Mouse (Mus musculus) right cerebral cortex, adult 2 months (tissue): ENCODE measurements around the gene Tmem258.

ENCODE experiments used
- DNase-seq, 2 experiments: peaks; one replicate each; pipeline ENCODE4 v3.0.0; 2021 to 2022; ENCODE audit warnings: low spot score in 2 of 2

The Tmem258 gene

GRCm38 (mm10) chr19:10184096-10184495 is 19.7 kb upstream of the Tmem258 start:
- DNase-seq = peak; percentile 37 to 47

- no peak for DNase-seq
These were observed 17.9 kb upstream of the Tmem258 start for GRCm38 (mm10) chr19:10185876-10186275.

GRCm38 (mm10) chr19:10186569-10186968 is 17.2 kb upstream of the Tmem258 start:
- DNase-seq = no peak

DNA sequence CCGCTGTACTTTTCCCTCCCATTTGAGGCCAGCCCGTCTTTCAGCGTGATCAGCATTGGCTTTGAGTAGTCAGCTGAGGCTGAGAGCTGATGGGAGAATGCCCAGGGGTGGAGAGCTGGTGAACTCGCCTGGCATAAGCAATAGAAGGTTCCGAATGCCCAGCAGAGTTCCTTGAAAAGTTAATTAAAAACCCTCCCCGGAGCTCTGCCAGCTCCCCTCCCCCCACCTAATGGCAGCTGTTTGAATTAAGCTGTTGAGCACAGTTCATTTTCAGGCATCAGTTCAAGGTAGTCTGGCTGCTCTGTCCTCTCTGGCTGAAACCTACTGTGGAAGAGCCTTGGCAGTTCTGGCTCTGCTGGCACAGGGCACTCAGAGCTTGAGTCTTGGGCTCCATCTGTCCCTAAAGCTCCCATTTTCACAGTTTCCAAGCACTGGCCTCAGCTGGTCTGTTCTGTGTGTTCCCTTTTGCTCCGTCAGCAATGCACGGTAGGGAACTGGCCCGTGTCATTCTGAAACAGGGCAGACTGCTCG is 15.5 kb upstream of the Tmem258 start:
- DNase-seq = peak; percentile 62 to 73

DNA sequence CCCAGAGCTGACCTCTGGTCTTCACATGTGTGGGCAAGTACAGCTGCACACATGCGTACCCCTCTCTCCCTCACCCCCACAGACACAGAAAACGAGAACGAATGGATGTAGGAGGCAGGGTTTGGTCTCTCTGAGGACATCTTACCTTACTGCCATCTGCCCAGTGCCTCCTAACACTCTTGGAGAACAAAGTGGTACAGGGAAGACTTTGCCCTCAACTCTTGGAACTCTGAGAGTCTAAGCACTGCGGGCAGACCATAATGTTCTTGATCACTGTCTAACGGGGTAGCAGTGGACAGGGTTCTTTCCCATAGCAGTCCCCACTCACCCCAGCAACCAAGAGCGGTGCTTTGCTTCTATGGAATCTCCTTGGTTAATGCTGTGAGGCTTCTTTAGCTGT is 14.8 kb upstream of the Tmem258 start:
- DNase-seq = no peak

DNA sequence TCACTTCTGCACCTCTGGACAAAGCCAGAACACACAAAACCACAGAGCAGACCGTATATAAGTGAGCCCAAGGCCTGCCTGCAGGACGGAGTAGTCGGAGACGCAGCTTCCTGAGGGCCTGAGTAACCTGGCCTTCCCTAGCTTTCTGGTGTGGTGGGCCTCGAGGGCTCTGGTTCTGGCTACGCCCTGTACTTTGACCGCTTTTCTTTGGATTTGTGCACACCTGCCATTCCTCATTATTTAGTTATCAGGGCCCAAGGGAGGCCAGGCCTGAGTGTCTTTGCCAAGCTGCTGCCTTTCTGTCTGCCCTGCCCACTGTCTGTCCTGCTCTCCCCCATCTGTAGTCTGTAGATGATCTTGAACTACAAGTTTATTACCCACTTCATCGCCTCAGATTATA is 13.9 kb upstream of the Tmem258 start:
- DNase-seq = no peak

GRCm38 (mm10) chr19:10190796-10191195 is 13.0 kb upstream of the Tmem258 start:
- peak; percentile 77 to 79 for DNase-seq

DNA sequence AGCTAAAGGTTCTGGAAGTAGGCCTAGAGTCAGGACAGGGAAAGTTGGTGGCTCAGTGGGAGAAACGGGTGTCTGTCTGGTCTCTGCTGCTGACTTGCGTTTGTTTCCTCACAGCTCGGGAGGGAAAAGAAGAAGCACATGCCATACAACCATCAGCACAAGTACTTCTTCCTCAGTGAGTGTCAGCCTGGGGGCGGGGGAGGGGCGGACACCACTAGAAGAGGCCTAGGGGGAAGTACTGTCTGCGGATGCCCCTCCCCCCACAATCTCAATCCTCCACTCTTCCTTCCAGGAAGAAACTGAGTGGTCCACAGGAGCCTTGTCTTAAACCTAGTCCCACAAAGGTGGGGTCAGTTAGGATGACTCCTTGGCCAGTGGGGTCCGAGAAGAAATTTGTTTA is 12.5 kb upstream of the Tmem258 start:
- DNase-seq = no peak

DNA sequence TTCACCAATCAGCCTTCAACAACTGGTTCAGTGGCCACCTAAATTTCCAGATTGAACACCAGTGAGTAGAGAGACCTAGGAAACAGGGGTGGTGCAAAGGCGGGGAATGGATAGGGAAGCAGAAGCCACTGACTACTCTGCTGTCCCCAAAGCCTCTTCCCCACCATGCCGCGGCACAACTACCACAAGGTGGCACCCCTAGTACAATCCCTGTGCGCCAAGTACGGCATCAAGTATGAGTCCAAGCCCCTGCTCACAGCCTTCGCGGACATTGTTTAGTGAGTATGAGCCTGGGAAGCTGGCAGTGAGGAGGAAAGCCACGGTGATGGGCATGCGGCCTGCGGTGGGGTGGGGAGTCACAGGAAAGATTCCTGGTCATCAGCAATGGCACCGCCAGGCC is 9.5 kb upstream of the Tmem258 start:
- DNase-seq = no peak

GRCm38 (mm10) chr19:10195252-10195651 is 8.6 kb upstream of the Tmem258 start:
- DNase-seq = no peak

DNA sequence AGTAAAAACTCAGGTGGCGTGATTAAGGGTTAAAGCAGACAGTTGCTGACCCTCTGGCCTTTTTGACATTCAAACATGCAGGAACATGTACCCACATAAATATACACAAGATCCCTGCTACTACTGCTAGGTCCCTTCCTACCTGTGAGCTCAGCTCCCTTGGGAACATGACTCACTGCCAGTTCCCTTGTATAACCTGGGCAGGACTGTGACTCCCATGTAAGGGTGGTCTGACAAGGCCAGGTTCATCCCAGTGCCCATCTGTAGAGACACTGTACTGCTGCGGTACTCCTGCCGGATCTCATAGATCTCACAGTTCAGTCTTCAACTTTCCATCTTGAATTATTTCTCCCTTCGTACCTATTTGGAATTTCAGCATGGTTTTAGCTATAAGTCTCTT is 6.7 kb upstream of the Tmem258 start:
- DNase-seq = no peak

DNA sequence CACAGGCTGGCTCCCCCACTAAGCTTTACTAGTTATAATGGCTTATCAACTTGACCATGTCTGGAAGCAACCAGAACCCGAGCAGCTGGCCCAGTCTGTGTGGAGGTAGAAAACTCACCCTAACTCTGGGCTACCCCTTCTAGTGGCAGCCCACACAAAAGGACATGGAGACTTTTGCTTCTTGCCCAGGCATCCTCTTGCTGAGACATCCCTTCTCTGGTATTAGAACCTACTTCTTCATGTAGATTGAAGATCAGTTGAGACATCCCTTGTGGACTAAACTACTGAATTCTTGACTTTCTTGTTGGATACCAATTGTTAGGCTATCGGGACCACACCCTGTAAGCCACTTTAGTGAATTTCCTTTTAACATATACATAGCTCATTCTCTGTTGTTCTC is 5.5 kb upstream of the Tmem258 start:
- DNase-seq = no peak

GRCm38 (mm10) chr19:10198723-10199122 is 5.1 kb upstream of the Tmem258 start:
- DNase-seq = peak; percentile 85 to 86

DNA sequence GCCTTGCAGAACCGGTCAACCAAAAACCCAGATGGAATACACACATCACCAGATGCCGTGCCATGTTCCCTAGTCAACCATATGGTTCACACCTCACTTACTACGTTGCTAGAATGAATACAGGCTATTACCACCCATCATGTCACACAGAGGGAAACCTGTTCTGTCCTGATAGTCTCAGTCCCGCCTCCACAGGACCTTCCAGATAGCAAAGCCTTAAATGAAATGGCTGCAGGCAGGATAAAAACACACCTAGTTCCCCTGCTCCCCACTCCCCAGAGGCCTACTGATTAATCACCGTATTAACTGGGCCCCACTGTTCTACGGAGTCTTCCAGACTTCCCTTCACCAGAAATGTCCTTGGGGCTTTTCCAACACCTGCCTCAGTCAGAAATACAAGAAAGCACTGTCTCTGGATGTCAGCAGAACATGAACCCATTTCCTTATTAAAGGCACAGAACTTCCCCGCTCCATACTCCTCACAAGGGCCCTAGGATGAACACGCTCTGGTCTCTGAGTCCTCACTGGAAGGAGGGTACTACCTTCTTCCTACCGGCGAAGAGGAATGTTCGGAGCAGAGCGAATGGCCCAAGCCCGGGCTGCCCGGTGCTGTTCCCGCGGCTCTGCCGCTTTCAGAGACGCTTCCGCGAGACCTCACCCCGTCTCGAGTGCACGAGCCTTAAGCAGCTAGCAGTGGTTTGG is 517 bp upstream of the Tmem258 start:
- no peak for DNase-seq

DNA sequence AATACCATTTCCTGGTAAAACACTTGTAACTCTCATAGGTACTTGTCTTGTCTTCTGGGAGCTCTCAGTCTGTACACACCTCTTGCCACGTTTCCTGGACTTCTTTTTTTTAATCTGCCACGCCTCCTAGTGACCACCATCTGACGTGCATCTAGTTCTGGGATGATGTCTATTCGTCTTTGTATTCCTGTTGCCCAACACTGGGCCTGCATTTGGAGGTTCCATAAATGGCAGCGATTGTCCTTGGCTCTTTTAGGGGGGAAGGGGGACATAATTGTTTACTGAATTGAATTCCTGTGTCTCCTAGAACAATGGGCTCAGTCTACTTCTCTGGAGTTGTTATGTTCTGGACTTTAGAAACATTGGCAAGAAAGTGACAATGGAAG is 795 bp downstream of the Tmem258 start:
- DNase-seq = peak; percentile 26 to 40

DNA sequence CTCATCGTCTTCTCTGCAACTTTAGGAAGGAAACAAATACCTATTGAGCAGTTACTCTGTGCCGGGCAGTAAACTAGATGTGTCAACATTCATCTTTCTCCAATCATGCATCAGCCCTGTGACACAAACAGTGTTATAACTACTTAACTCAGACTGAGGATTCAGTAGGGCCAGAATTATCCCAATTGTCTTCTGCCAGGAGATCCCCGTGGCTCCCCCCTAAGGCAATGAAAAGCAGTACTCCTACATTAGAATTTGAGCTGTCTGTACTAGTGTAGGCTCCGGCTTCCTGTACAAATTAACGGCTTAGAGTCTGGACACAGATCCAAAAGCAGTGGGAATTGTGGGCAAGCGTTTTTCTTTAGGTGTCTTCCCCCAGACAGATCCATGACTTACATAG is 1.2 kb downstream of the Tmem258 start:
- no peak for DNase-seq

GRCm38 (mm10) chr19:10208851-10209250 is 5.0 kb downstream of the Tmem258 start:
- no peak for DNase-seq

GRCm38 (mm10) chr19:10210885-10211284 is 7.1 kb downstream of the Tmem258 start:
- DNase-seq = no peak

GRCm38 (mm10) chr19:10213796-10214471 is 10.1 kb downstream of the Tmem258 start:
- DNase-seq = no peak

DNA sequence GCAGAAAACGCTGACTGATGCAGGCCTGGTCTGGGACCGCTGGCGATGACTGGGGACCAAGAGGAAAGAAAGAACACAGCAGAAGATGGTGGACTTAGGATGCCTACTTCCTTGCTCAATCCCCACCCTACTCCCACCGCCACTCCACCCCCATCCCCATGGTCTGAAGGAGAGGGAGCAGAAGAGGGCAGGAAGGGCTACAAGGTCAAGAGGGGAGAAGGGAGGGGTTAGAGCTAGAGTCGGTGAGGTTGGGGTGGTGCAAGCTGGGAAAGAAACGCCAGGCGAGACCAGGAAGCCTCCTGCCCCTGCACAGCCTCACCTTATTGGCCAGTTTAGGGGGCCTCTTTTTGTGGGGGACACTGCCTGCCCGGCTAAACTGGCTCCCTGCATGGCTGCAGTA is 12.3 kb downstream of the Tmem258 start:
- no peak for DNase-seq

- DNase-seq = peak; percentile 59 to 62
These were observed 15.3 kb downstream of the Tmem258 start for GRCm38 (mm10) chr19:10219108-10219507.

DNA sequence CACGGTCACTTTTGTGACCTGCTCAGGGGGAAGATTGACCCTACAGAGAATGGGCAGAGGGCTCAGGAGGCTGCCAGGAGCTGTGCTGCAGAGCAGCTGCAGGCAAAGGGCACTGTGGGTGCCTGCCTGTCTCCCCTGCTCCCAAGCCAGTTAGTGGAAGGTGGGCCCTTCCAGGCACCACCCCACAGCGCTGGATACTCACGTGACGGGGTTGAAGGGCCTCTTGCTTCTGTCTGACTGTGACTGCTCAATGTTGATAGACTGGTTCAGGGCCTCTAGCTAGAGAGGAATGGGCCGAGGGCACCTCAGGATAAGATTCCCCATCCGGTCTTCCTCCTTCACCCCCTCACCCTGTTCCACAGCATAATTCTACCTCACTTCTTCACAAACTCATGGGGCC is 15.8 kb downstream of the Tmem258 start:
- no peak for DNase-seq

DNA sequence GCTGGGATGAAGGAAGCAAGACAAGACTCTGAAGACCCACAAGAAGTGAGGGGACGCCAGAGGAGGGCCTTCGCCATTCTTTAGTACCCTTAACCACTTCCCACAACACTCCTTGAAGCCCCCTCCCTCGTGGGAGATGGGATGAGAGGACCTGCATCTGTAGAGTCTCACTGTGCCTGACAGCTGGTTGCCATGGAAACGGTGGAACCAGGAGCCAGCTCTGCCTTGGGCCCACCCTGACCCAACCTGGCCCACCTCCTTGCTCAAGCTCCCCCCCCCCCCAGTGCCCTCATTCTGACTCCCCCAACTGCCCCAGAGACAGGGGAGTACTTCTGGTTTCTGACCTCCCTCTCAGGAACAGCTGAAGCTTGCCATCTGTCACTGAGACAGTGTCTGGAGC is 17.8 kb downstream of the Tmem258 start:
- DNase-seq = no peak
